Mouse (Mus musculus): ENCODE results near the gene Zfp423. TPM values are rescaled to one million over a fixed set of nuclear protein-coding genes. Genes with fewer than 3 reads are reported as not detected.

The Zfp423 gene
- polyA plus RNA-seq (2012; rRNA removed) = 0.50 and 1.2 TPM in 2 replicates

DNA sequence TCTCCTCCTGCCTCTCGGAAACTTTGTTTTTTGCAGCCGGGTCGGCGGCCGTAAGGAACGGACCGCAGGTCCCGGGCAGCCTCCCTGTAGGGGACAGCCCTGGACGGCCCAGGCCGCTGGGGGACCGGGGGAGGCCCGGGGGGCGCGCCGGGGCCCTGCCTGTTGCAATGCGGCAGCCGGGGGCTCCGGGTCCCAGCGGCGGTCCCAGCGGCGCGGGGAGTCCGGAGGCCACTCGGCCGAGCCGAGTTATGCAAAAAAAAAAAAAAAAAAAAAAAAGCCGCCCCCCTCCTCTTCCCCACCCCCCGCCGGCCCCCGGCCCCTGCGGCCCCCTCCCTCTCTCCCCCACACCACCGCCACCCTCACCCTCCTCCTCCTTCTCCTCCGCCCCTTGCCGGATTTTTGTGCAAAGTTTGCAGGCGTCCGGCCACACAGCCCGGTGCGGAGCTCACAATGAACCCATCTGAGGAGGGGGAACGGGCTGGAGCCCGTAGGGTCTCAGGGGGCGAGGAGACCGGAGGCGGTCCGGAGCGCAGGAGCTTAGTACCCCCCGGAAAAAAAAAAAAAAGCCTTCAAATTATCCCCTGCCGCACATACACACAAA lies at the start of gene Zfp423:
Zfp423 (minus strand) TSS at position 276 of the 601 bp plus-strand sequence.

Other genes with a start within 250 kb of the Zfp423 start
- gene Cnep1r1, start 159.2 kb upstream of the Zfp423 start, polyA plus RNA-seq (2012; rRNA removed) = 20.5 and 24.5 TPM in 2 replicates
- gene Heatr3, start 178.3 kb upstream of the Zfp423 start, polyA plus RNA-seq (2012; rRNA removed) = 17.4 and 19.5 TPM in 2 replicates
- gene Tent4b, start 239.6 kb upstream of the Zfp423 start, polyA plus RNA-seq (2012; rRNA removed) = 8.9 and 10.0 TPM in 2 replicates